Mouse (Mus musculus): ENCODE data around the gene Ssc5d.
A peak's percentile ranks its signal among the peaks of the same experiment; 100 is the strongest.

- TF ChIP-seq CTCF (conservative IDR thresholded peaks at IDR 0.05; ENCODE audit: low read length), result peak; percentile 96
- no peak for TF ChIP-seq POU5F1 (IDR thresholded peaks at IDR 0.05; ENCODE audit: borderline replicate concordance, low read length)
Measured at GRCm38 (mm10) chr7:4901171-4901570, 24.4 kb upstream of the Ssc5d start.
